In the genomic region with DNA sequence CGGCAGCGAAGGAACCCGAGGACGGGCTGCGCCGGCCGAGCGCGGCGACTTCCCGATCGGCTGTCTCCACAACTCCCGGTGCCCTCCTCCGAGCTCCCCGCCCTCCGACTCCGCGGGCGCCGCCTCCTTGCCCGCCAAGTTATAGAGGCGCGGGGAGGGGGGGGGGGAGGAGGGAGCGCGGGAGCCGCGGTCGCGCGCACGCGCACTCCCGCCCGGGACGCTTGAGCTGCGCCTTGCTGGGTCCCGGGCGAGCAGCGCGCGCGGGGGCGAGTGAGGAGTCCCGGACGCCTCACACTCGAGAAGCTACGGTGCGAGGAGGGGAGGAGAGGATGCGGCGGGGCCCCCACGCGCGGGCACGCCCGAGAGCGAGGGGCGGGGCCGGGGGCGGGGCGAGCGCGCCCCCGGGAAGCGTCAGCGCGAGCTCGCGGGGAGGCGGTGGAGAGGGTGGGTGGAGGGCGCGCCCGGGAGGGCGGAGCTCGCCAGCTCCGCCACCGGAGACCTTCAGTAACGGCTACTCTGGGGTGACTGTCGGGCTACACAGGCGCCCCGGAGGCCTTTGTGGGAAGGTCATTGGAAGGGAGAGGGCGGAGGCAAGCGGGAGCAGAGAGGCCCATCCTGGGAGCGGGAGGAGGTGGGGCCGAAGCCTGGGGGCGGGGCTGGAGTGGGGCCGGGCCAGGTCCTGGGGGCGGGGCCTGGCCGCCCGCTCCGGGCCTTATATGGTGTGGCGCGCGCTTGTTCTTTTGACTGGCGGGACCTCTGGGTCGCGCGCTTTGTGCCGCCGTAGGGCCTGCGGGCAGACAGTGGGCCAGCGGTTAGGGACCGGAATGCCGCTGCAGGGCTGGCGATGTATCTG, we compare ENCODE assay signal across 8 mouse cellular contexts. TPM values are rescaled to one million over a fixed set of nuclear protein-coding genes. Genes with fewer than 3 reads are reported as not detected.
DNase-seq lines count a peak whose midpoint lies in the region; ATAC-seq and TF ChIP-seq lines count a peak whose summit lies in the region.

A gene (minus strand): TSS at position 112 of the 853 bp plus-strand sequence.

- peak; percentile 75 to 79 for ATAC-seq in hematopoietic stem cell, adult 5-6 weeks (replicated peaks in 1 of 2; ENCODE audit: insufficient read depth in 1 of 2, low FRiP score in 2 of 2, low TSS enrichment in 1 of 2, low read depth in 1 of 2, poor library complexity in 2 of 2, severe bottlenecking in 2 of 2)
- ATAC-seq in lung, embryonic 15.5 days (ENCODE audit: borderline replicate concordance, extremely low read depth, low FRiP score, low TSS enrichment), result peak; percentile 92

- peak within 1 kb of the TSS; percentile 90 for H3K4me3 ChIP-seq in lung, embryonic 15.5 days
- peak within 1 kb of the TSS; percentile 64 for H3K4me3 ChIP-seq in olfactory bulb, adult 2 months (ENCODE audit: insufficient read depth, low read depth, low read length)

- peak within 1 kb of the TSS; percentile 99 for H3K27ac ChIP-seq in lung, embryonic 15.5 days
- peak within 1 kb of the TSS; percentile 95 for H3K27ac ChIP-seq in olfactory bulb, adult 2 months (ENCODE audit: insufficient read depth, low read depth, low read length)

- under 1% methylated on average over 54 of the region's 104 CpGs for WGBS in lung, embryonic 15.5 days
- under 1% methylated on average over 102 of the region's 104 CpGs for WGBS in olfactory bulb, adult 2 months

- TF ChIP-seq CTCF in olfactory bulb, adult 2 months (IDR thresholded peaks at IDR 0.05; ENCODE audit: insufficient read depth, low read depth, low read length), result no peak

- H3K36me3 ChIP-seq in lung, embryonic 15.5 days, result no peaks in the 10 kb centered on the region

- DNase-seq in MEL-GATA-1-ER (ENCODE audit: extremely low read depth, low read depth), result peak; percentile 66
- DNase-seq in cerebellum, adult 8-10 months, result peak; percentile 94
- peak; percentile 89 for DNase-seq in forelimb bud, embryonic 11.5 days (ENCODE audit: low read depth, low spot score)
- DNase-seq in layer of hippocampus, adult 9-10 months (ENCODE audit: low spot score), result peak; percentile 79
- DNase-seq in thymus, adult 18-20 months, result peak; percentile 89 to 93

- peak within 1 kb of the TSS; percentile 81 for H3K9ac ChIP-seq in lung, embryonic 15.5 days

- peaks cover 19% of the 10 kb centered on the region for H3K4me1 ChIP-seq in lung, embryonic 15.5 days
- 0 out of 2 replicates have a peak, but pooled peaks cover 2% of the 10 kb centered on the region for H3K4me1 ChIP-seq in olfactory bulb, adult 2 months (ENCODE audit: control insufficient read depth, insufficient read depth, low read length)

- H3K4me2 ChIP-seq in lung, embryonic 15.5 days, result peak within 1 kb of the TSS; percentile 89

- H3K27me3 ChIP-seq in lung, embryonic 15.5 days, result no peaks in the 10 kb centered on the region

- H3K9me3 ChIP-seq in lung, embryonic 15.5 days, result no peaks in the 10 kb centered on the region

- TF ChIP-seq POLR2A in olfactory bulb, adult 2 months (IDR thresholded peaks at IDR 0.05; ENCODE audit: insufficient read depth, low read depth, low read length), result peak; percentile 78

RNA-seq across cellular contexts. Expression of the gene that starts here (rescaled TPM):
- 22.2 and 31.9 TPM in 2 replicates for total RNA-seq in hematopoietic stem cell, adult 5-6 weeks (2017)
- polyA plus RNA-seq in lung, embryonic 15.5 days (2015; fragmentation: Nextera tagmentation; extraction: Ambion mirVana), result 26.0 and 29.0 TPM in 2 replicates
- not detected in 2 replicates for polyA plus RNA-seq in olfactory bulb, adult 2 months (2012; ENCODE audit: insufficient read depth, insufficient read length, low replicate concordance, missing spikeins)

Comparison
In these comparisons a context has a peak if more than half of its experiments do, and no peak if none do; other contexts are left out.
1. Peak in every context shown above with its lines: DNase-seq, ATAC-seq, H3K4me3 ChIP-seq and H3K27ac ChIP-seq.
2. RNA of the gene that starts here (polyA plus RNA-seq): 26.0 to 29.0 TPM in lung, embryonic 15.5 days; not detected in olfactory bulb, adult 2 months; every median in the first group is over 10 times any median in the second.